22 mouse cellular contexts compared by ENCODE assay signal in the genomic region with DNA sequence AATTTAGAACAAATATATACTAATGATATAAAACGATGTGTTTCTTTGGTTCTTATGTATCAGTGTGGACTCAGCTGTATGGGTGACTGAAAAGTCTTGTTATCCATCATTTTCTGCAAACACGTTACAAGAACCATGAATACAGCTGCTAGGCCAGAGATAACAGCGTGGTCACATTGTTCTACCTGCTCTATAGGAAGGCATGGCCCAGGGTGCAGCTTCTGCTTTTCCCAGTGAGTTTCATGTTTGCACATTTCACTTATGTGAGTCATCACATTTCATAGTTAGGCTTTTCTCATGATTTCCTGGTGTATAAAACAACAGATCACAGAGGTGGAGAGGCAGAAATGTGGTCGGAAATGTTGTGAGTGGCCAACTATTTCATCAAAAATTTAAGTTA.
A peak's percentile ranks its signal among the peaks of the same experiment; 100 is the strongest.
DNase-seq lines count a peak whose midpoint lies in the region; ATAC-seq and TF ChIP-seq lines count a peak whose summit lies in the region.
"Had no signal": no experiment of that assay in that cellular context is flagged by ENCODE, and none has a peak within 500 bp of the region (broad histone marks: within the 10 kb centered on the region; RNA-seq: fewer than 3 reads in every experiment).

No protein-coding gene starts in this region.

- no peak overlapping the region for H3K4me2 ChIP-seq in stomach, postnatal 0 days (replicated peaks; ENCODE audit: low read depth)
- H3K4me2 ChIP-seq in kidney, embryonic 14.5 days (replicated peaks; ENCODE audit: low read depth, low read length): no peak overlapping the region
- H3K4me2 ChIP-seq: heart, embryonic 11.5 days; hindbrain, embryonic 14.5 days had no signal

- no peak overlapping the region for H3K4me3 ChIP-seq in MEL (ENCODE audit: control insufficient read depth in 1 of 2, insufficient read depth in 1 of 2, low read depth in 2 of 2, low read length in 2 of 2)
- no peak overlapping the region for H3K4me3 ChIP-seq in stomach, postnatal 0 days (ENCODE audit: low read depth, low read length)
- no peak overlapping the region for H3K4me3 ChIP-seq in kidney, embryonic 14.5 days (ENCODE audit: low read length)
- H3K4me3 ChIP-seq: gastrocnemius, adult 2 months had no signal

- peak; percentile 86 to 90 for ATAC-seq in hematopoietic stem cell, adult 5-6 weeks (replicated peaks in 1 of 2; ENCODE audit: insufficient read depth in 1 of 2, low FRiP score in 2 of 2, low TSS enrichment in 1 of 2, low read depth in 1 of 2, poor library complexity in 2 of 2, severe bottlenecking in 2 of 2)
- ATAC-seq in stomach, postnatal 0 days (ENCODE audit: low FRiP score, low TSS enrichment): peak; percentile 82
- ATAC-seq in kidney, embryonic 14.5 days (ENCODE audit: low FRiP score, low TSS enrichment): no peak
- ATAC-seq: forebrain, embryonic 14.5 days; forebrain, postnatal 0 days; hindbrain, postnatal 0 days; inflammation-experienced regulatory T-cells, adult 6 months had no signal

- H3K9ac ChIP-seq in MEL (ENCODE audit: control insufficient read depth, low read depth, low read length, poor library complexity, severe bottlenecking): no peak overlapping the region
- no peak overlapping the region for H3K9ac ChIP-seq in stomach, postnatal 0 days (ENCODE audit: low read length)
- H3K9ac ChIP-seq in kidney, embryonic 14.5 days (ENCODE audit: low read depth, low read length): no peak overlapping the region
- H3K9ac ChIP-seq: forebrain, postnatal 0 days; hindbrain, embryonic 14.5 days had no signal

- 45% methylated on average over 4 of the region's 4 CpGs for WGBS in stomach, postnatal 0 days
- 86% methylated on average over 4 of the region's 4 CpGs for WGBS in kidney, embryonic 14.5 days

- no peak for TF ChIP-seq CTCF in MEL (IDR thresholded peaks at IDR 0.05 in 2 of 3, conservative IDR thresholded peaks at IDR 0.05 in 1 of 3; ENCODE audit: control insufficient read depth in 1 of 3, insufficient read depth in 1 of 3, low read depth in 2 of 3, low read length in 3 of 3, poor library complexity in 1 of 3, severe bottlenecking in 1 of 3)
- TF ChIP-seq CTCF in stomach, postnatal 0 days (IDR thresholded peaks at IDR 0.05; ENCODE audit: low read depth): no peak

- TF ChIP-seq RAD21 in MEL (IDR thresholded peaks at IDR 0.05; ENCODE audit: low read depth, low read length): no peak

- H3K27ac ChIP-seq in MEL (ENCODE audit: control insufficient read depth, low read depth, low read length): no peak overlapping the region
- no peak overlapping the region for H3K27ac ChIP-seq in stomach, postnatal 0 days (replicated peaks)
- no peak overlapping the region for H3K27ac ChIP-seq in kidney, embryonic 14.5 days (ENCODE audit: low read depth, low read length)
- H3K27ac ChIP-seq: gastrocnemius, adult 2 months; hindbrain, embryonic 14.5 days; hindbrain, postnatal 0 days had no signal

- no peaks in the 10 kb centered on the region for H3K36me3 ChIP-seq in MEL (ENCODE audit: control insufficient read depth in 1 of 2, insufficient read depth in 2 of 2, low read length in 2 of 2)
- no peaks in the 10 kb centered on the region for H3K36me3 ChIP-seq in stomach, postnatal 0 days (ENCODE audit: control insufficient read depth, insufficient read depth, low read length)
- no peaks in the 10 kb centered on the region for H3K36me3 ChIP-seq in kidney, embryonic 14.5 days (ENCODE audit: control insufficient read depth, insufficient read depth, low read length)

- peak; percentile 8 for DNase-seq in 3T3-L1 (ENCODE audit: low read depth, low spot score)
- DNase-seq in MEL (ENCODE audit: low read depth, low spot score): peak; percentile 3
- DNase-seq in stomach, postnatal 0 days (ENCODE audit: low spot score): peak; percentile 16
- DNase-seq in cerebellum, postnatal 36 days: no peak
- DNase-seq in kidney, adult 9 months: no peak
- DNase-seq: adrenal gland, adult 2 months; adrenal gland, postnatal 14 days; cerebellum, adult 11 months; cerebellum, adult 2 months; cerebellum, adult 9-11 months; cerebellum, postnatal 25 days; forebrain, postnatal 0 days; gastrocnemius, adult 2 months; gastrocnemius, postnatal 14 days; heart, adult 11 months had no signal

- no peaks in the 10 kb centered on the region for H3K79me2 ChIP-seq in MEL (ENCODE audit: control insufficient read depth, insufficient read depth, low read length, poor library complexity)

- no peaks in the 10 kb centered on the region for H3K27me3 ChIP-seq in MEL (ENCODE audit: control insufficient read depth in 1 of 2, insufficient read depth in 2 of 2, low read length in 2 of 2)
- no peaks in the 10 kb centered on the region for H3K27me3 ChIP-seq in stomach, postnatal 0 days (ENCODE audit: control insufficient read depth, insufficient read depth, low read length)
- no peaks in the 10 kb centered on the region for H3K27me3 ChIP-seq in kidney, embryonic 14.5 days (ENCODE audit: control insufficient read depth, insufficient read depth, low read length)

- H3K9me3 ChIP-seq in MEL (replicated peaks; ENCODE audit: insufficient read depth, low read length): no peaks in the 10 kb centered on the region
- H3K9me3 ChIP-seq in stomach, postnatal 0 days (ENCODE audit: control insufficient read depth, low read length): no peaks in the 10 kb centered on the region
- H3K9me3 ChIP-seq in kidney, embryonic 14.5 days (ENCODE audit: control insufficient read depth, low read length): no peaks in the 10 kb centered on the region

- no peak for TF ChIP-seq EP300 in MEL (IDR thresholded peaks at IDR 0.05; ENCODE audit: low read depth in 1 of 2, low read length in 2 of 2)
- TF ChIP-seq EP300 in stomach, postnatal 0 days (optimal IDR thresholded peaks at IDR 0.05): no peak

- TF ChIP-seq POLR2A in MEL (IDR thresholded peaks at IDR 0.05; ENCODE audit: control insufficient read depth in 1 of 2, insufficient read depth in 1 of 2, low read depth in 1 of 2, low read length in 2 of 2, poor library complexity in 1 of 2): no peak

- H3K4me1 ChIP-seq in MEL (ENCODE audit: control insufficient read depth in 1 of 2, insufficient read depth in 2 of 2, low read length in 2 of 2): no peaks in the 10 kb centered on the region
- H3K4me1 ChIP-seq in stomach, postnatal 0 days (replicated peaks; ENCODE audit: control insufficient read depth, insufficient read depth): no peaks in the 10 kb centered on the region
- no peaks in the 10 kb centered on the region for H3K4me1 ChIP-seq in kidney, embryonic 14.5 days (ENCODE audit: control insufficient read depth, insufficient read depth, low read length)

TF ChIP-seq in MEL, 35 proteins besides CTCF, POLR2A, EP300 and RAD21:
- TF ChIP-seq CHD1 (IDR thresholded peaks at IDR 0.05; ENCODE audit: low read depth, low read length) (no peak), NELFE (IDR thresholded peaks at IDR 0.05; ENCODE audit: low read depth, low read length) (no peak), CHD2 (IDR thresholded peaks at IDR 0.05; ENCODE audit: low read length) (no peak), ZNF384 (IDR thresholded peaks at IDR 0.05; ENCODE audit: low read depth, low read length) (no peak), MEF2A (IDR thresholded peaks at IDR 0.05; ENCODE audit: extremely low read depth, insufficient replicate concordance, low read depth, low read length, poor library complexity, severe bottlenecking) (no peak), USF2 (IDR thresholded peaks at IDR 0.05; ENCODE audit: borderline replicate concordance in 1 of 2, insufficient read depth in 1 of 2, low read depth in 1 of 2, low read length in 2 of 2) (no peak), MYB (IDR thresholded peaks at IDR 0.05; ENCODE audit: low read depth, low read length) (no peak), SIN3A (IDR thresholded peaks at IDR 0.05; ENCODE audit: low read length) (no peak), USF1 (IDR thresholded peaks at IDR 0.05; ENCODE audit: low read depth, low read length) (no peak), KAT2A (conservative IDR thresholded peaks at IDR 0.05; ENCODE audit: low read depth, low read length) (no peak), POLR2AphosphoS5 (IDR thresholded peaks at IDR 0.05; ENCODE audit: borderline replicate concordance, low read depth, low read length) (no peak), GABPA (IDR thresholded peaks at IDR 0.05; ENCODE audit: low read depth, low read length) (no peak), UBTF (IDR thresholded peaks at IDR 0.05; ENCODE audit: borderline replicate concordance, insufficient read depth, low read depth, low read length) (no peak), ZMIZ1 (IDR thresholded peaks at IDR 0.05; ENCODE audit: low read depth, low read length) (no peak), TBP (IDR thresholded peaks at IDR 0.05; ENCODE audit: low read depth, low read length) (no peak)
TF ChIP-seq in MEL: peak in this region for 0.

Comparison
In these comparisons a context has a peak if more than half of its experiments do, and no peak if none do; other contexts are left out.
1. DNase-seq: peak in 3T3-L1 (single experiment), MEL (single experiment) and stomach, postnatal 0 days (single experiment); none in cerebellum, postnatal 36 days (0 of 2) and kidney, adult 9 months (single experiment).